Mouse (Mus musculus) heart, postnatal 0 days (tissue): ENCODE measurements at regions not wholly inside any gene's neighbourhood (a gene's known extent, or its start where the extent isn't known, plus 50 kb on each side); places are given as distances from the start of the nearest gene placed in this dataset.

Experiments used
- CTCF ChIP-seq: IDR thresholded peaks from 2 replicates; pipeline ENCODE4 v1.5.1; 2016; ENCODE audit warnings: antibody characterized with exemption, control low read depth, low read depth
- EP300 ChIP-seq: IDR thresholded peaks from 2 replicates; pipeline ENCODE4 v1.6.1; 2016; ENCODE audit warnings: antibody characterized with exemption, low read depth

DNA sequence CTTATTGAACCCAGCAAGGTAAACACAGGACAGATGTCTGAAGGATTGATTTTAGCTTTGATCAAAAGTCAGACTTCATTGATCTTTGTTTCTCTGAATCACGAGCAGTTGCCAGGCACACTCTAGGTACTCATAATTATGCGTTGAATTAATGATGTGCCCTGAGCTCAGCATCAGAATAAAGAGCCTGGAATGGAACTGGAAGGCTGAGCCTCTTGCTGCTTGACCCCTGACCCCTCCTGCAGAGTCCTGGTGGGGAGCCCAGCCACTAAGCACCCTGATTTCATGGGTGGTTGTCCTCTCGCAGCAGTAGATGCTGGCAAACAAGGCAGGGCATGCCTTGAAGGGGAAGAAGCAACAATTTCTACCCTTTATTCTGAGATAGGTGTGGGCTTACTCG, 64.9 kb upstream of the Noct start:
- no peak for TF ChIP-seq CTCF
- no peak for TF ChIP-seq EP300
